Mouse (Mus musculus) limb, embryonic 12.5 days (tissue): ENCODE data around the gene Crhbp. TPM values are rescaled to one million over a fixed set of nuclear protein-coding genes. Genes with fewer than 3 reads are reported as not detected.

ENCODE experiments used
- ATAC-seq: fragments of 200-750 bp; cut with Nextera tagmentation; 2 replicates; pipeline ENCODE4 v1.8.0; 2017; ENCODE audit warnings: low read depth, moderate TSS enrichment; ENCODE audit not compliant: insufficient number of reproducible peaks, insufficient read depth, low FRiP score, low TSS enrichment
- H3K27ac ChIP-seq: fragments of 300-500 bp; sonication (generic); 2 replicates; pipeline ENCODE4 v1.5.1; 2016; ENCODE audit warnings: mild to moderate bottlenecking, moderate library complexity
- H3K27me3 ChIP-seq: fragments of 300-500 bp; sonication (generic); 2 replicates; pipeline ENCODE4 v1.6.1; 2016; ENCODE audit warnings: mild to moderate bottlenecking, moderate library complexity
- H3K36me3 ChIP-seq: fragments of 300-500 bp; sonication (generic); 2 replicates; pipeline ENCODE4 v1.6.1; 2016; ENCODE audit warnings: mild to moderate bottlenecking, moderate library complexity
- H3K4me1 ChIP-seq: fragments of 300-500 bp; sonication (generic); replicated peaks from 2 replicates; pipeline ENCODE4 v1.6.1; 2016
- H3K4me2 ChIP-seq: fragments of 300-500 bp; sonication (generic); 2 replicates; pipeline ENCODE4 v1.6.1; 2016; ENCODE audit warnings: mild to moderate bottlenecking, moderate library complexity
- H3K4me3 ChIP-seq: fragments of 300-500 bp; sonication (generic); replicated peaks from 2 replicates; pipeline ENCODE4 v1.5.1; 2016; ENCODE audit warnings: mild to moderate bottlenecking
- H3K9ac ChIP-seq: fragments of 300-500 bp; sonication (generic); replicated peaks from 2 replicates; pipeline ENCODE4 v1.6.1; 2016; ENCODE audit warnings: mild to moderate bottlenecking, moderate library complexity
- H3K9me3 ChIP-seq: fragments of 300-500 bp; sonication (generic); 2 replicates; pipeline ENCODE4 v1.6.1; 2016; ENCODE audit warnings: mild to moderate bottlenecking, moderate library complexity
- WGBS: fragments of 180-500 bp; shearing (Covaris S2); methylation state at CpG from one replicate; pipeline ENCODE4 v1.1.7; 2016; 5-methylcytosine and 5-hydroxymethylcytosine counted together
- polyA plus RNA-seq: library from polyadenylated mRNA; unstranded; fragments of >200 nt; fragmentation: Nextera tagmentation; extraction: Ambion mirVana; gene quantifications from 2 replicates; pipeline ENCODE4 v1.2.1, GENCODE M21; 2016

Gene Crhbp
- polyA plus RNA-seq, 1 experiment from 2014 or later = 1.1 TPM

DNA sequence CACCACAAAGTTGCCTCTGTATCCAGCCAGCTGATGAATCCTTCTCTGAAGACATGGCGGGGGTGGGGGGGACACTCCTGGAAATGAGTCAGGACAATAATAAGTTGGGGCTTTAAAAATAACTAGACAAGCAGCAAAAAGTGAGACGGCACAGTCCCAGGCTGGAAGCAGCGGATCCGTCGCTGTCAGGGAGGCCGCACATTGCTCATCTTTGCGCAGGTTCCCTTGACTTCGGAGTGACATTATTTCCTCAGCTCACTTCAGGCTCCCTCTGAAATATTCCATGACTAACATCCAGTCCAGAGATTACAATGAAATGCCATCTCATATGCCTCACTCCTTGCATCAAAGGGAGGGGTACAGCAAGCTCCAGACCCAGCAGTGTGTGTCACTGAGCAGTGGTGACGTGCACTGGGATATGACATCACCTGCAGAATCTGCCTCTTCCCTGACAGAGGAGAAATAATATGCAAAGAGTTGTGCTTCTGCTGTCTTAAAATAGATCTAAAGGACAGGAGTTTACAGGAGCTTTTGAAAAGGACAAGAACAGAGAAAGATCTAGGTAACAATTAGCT is 6.0 kb upstream of the Crhbp start:
- ATAC-seq = no peak
- WGBS = 94% methylated on average over 9 of the region's 9 CpGs

DNA sequence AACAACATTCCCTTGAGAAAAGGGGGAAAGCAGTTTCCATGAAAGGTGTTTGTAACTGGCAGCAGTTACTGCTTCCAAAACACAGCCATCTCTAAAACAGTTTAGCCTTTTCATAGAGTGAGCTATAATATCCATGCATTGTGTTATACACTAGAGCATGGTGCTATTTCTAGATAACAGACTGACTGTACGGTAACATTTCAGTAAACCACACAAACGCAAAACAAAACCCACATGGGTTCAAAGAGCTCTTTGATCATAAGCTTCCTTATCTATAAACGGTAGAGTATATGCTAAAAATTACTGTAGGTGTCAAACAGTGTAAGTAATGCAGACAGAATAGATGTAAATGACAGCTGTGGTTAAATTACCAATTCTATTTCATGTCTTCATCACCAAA is 5.0 kb upstream of the Crhbp start:
- Histone ChIP-seq H3K27me3 (peaks cover 16% of the 10 kb centered on the region), H3K4me2 (no peak overlapping the region), H3K9me3 (no peaks in the 10 kb centered on the region), H3K4me3 (no peak overlapping the region), H3K36me3 (no peaks in the 10 kb centered on the region), H3K27ac (no peak overlapping the region), H3K4me1 (no peaks in the 10 kb centered on the region), H3K9ac (no peak overlapping the region)
- 88% methylated on average over 3 of the region's 3 CpGs for whole genome bisulfite sequencing
- no peak for ATAC-seq

More for the DNA sequence above, 6.0 kb upstream of the Crhbp start:
- Histone ChIP-seq H3K27ac (no peak overlapping the region), H3K9me3 (no peaks in the 10 kb centered on the region), H3K4me2 (no peak overlapping the region), H3K9ac (no peak overlapping the region), H3K36me3 (no peaks in the 10 kb centered on the region), H3K4me3 (no peak overlapping the region), H3K4me1 (no peaks in the 10 kb centered on the region), H3K27me3 (peaks cover 6% of the 10 kb centered on the region)

GRCm38 (mm10) chr13:95444291-95444690 is 433 bp downstream of the Crhbp start:
- H3K9me3 ChIP-seq = no peaks in the 10 kb centered on the region
- peak overlapping the region; percentile 48 for H3K4me3 ChIP-seq
- no peaks in the 10 kb centered on the region for H3K36me3 ChIP-seq
- WGBS = 9% methylated on average over 7 of the region's 7 CpGs
- H3K27me3 ChIP-seq = peaks cover 40% of the 10 kb centered on the region
- H3K4me1 ChIP-seq = peaks cover 15% of the 10 kb centered on the region
- H3K27ac ChIP-seq = no peak overlapping the region
- H3K4me2 ChIP-seq = peak overlapping the region; percentile 94
- H3K9ac ChIP-seq = peak overlapping the region; percentile 35; the same call in 1 of the 2 replicates
- ATAC-seq = no peak

DNA sequence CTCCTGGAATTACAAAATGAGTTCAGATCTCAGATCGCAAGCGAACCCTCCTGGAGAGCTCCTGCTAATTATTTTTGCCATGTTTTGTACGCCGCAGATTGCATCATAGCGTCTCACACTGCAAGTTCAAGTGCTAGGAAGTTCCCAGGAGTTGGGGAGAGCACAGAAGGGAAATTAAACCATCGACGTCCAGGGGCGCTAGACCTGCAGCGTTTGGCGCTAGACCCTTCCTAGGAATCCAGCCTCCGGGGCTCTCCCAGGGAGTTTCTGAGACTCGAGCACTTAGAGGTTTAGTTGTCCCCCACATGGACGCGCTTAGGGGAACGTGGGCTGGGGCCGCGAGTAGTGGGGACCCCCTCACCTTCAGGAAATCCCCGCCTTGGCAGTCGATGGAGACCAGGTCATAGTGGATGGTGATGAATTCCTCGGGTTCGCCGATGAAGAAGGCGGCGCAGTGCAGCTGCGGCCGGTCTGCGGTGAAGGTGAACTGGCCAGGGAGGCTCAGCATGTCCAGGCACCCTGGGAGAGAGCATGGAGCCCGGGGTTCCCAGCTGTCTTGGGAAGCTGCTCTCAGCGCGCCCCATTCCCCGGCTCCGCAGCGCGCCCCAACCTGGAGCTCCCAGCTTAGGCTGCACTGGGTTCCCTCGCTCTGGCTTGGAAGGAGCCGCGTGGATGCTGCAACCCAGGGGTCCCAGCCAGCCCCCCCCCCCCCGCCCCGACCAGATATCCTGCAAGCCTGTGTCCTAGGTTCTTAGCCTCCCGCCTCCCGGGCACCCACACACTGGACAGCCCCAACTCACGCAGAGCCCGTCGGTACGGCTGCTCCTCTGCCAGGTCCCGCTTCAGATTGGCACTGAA is 1.1 kb downstream of the Crhbp start:
- 2% methylated on average over 45 of the region's 46 CpGs for WGBS
- Histone ChIP-seq H3K4me3 (peak overlapping the region; percentile 48), H3K27me3 (peaks cover 40% of the 10 kb centered on the region), H3K27ac (no peak overlapping the region), H3K36me3 (no peaks in the 10 kb centered on the region), H3K9me3 (no peaks in the 10 kb centered on the region), H3K9ac (peak overlapping the region; percentile 35), H3K4me2 (peak overlapping the region; percentile 94), H3K4me1 (peaks cover 15% of the 10 kb centered on the region)
- no peak for ATAC-seq

DNA sequence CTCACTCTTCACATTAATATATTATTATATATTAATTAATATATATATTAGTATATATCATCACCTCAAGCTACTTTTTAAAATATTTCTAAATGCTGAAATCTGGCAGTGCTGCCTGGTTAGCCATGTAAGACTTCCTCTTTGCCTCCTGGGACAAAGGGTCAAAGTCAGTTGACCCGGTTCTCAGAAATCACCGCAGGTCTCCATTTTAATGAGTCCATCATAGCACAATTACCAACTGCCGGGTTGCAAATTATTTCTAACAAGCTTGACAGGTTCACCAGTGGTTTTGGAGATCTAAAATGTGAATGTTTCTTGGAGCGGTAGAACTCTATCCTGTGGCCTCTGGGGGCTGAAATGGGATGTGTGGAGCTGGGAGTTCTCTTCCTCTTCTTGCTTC is 1.8 kb downstream of the Crhbp start:
- Histone ChIP-seq H3K9me3 (no peaks in the 10 kb centered on the region), H3K4me1 (peaks cover 15% of the 10 kb centered on the region), H3K4me2 (peak overlapping the region; percentile 94), H3K4me3 (peak overlapping the region; percentile 48), H3K27me3 (peaks cover 40% of the 10 kb centered on the region), H3K9ac (no peak overlapping the region), H3K36me3 (no peaks in the 10 kb centered on the region), H3K27ac (no peak overlapping the region)
- no peak for ATAC-seq
- 12% methylated on average over 4 of the region's 4 CpGs for WGBS

DNA sequence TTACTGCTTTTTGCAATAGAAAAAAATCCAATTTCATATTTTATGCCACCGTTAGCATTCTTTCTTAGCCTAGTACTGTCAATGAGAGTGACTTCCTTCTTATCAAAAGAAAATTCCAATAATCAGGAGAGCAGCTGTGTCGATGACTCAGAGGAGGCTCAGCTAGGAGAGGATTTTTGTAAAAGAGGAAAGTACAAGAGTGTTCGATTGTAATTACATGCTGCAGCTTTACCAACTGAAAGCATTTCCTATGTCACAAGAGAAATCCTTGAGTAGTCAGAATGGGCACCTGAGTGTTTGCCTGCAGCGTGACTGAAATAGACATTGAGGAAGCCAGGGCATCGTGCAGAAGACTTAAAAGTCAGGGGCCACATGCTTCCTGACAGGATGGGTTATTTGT is 5.2 kb downstream of the Crhbp start:
- H3K27ac ChIP-seq = no peak overlapping the region
- no peak overlapping the region for H3K4me3 ChIP-seq
- no peak overlapping the region for H3K4me2 ChIP-seq
- no peaks in the 10 kb centered on the region for H3K36me3 ChIP-seq
- H3K4me1 ChIP-seq = peaks cover 15% of the 10 kb centered on the region
- H3K9me3 ChIP-seq = no peaks in the 10 kb centered on the region
- ATAC-seq = no peak
- H3K9ac ChIP-seq = no peak overlapping the region
- peaks cover 23% of the 10 kb centered on the region for H3K27me3 ChIP-seq
- 78% methylated on average over 5 of the region's 5 CpGs for WGBS

- no peaks in the 10 kb centered on the region for H3K36me3 ChIP-seq
- no peaks in the 10 kb centered on the region for H3K9me3 ChIP-seq
- H3K4me3 ChIP-seq = no peak overlapping the region
- no peaks in the 10 kb centered on the region for H3K27me3 ChIP-seq
- no peak for ATAC-seq
- no peak overlapping the region for H3K9ac ChIP-seq
- WGBS = 80% methylated on average over 10 of the region's 10 CpGs
- H3K4me2 ChIP-seq = no peak overlapping the region
- no peaks in the 10 kb centered on the region for H3K4me1 ChIP-seq
- no peak overlapping the region for H3K27ac ChIP-seq
Measured at GRCm38 (mm10) chr13:95431760-95432159, 13.0 kb downstream of the Crhbp start.

- Histone ChIP-seq H3K27me3 (no peaks in the 10 kb centered on the region), H3K27ac (no peak overlapping the region), H3K36me3 (no peaks in the 10 kb centered on the region), H3K4me2 (no peak overlapping the region), H3K9me3 (no peaks in the 10 kb centered on the region), H3K4me1 (no peaks in the 10 kb centered on the region), H3K9ac (no peak overlapping the region), H3K4me3 (no peak overlapping the region)
- WGBS = 95% methylated on average over 3 of the region's 3 CpGs
- ATAC-seq = no peak
Measured at GRCm38 (mm10) chr13:95427499-95427898, 17.2 kb downstream of the Crhbp start.

DNA sequence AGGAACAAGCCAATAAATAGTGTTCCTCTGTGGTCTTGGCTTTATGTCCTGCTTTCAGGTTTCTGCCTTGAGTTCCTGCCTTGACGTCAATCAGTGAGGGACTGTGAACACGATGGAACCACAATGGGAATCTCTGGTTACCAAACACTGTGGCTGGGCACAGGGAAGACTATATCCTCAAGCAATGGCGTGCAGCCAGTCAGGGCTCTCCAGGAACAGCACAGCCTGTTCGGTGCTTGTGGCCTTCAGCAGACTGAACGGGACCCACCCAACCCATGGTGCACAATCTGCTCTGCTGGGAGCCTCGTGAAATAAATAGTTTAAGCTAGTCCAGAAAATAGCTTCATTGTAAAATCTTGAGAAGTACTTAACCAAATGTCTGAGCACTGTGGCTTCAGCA is 18.3 kb downstream of the Crhbp start:
- no peak for ATAC-seq
- no peaks in the 10 kb centered on the region for H3K9me3 ChIP-seq
- H3K9ac ChIP-seq = no peak overlapping the region
- WGBS = 79% methylated on average over 6 of the region's 6 CpGs
- no peak overlapping the region for H3K4me3 ChIP-seq
- no peaks in the 10 kb centered on the region for H3K27me3 ChIP-seq
- H3K36me3 ChIP-seq = no peaks in the 10 kb centered on the region
- no peak overlapping the region for H3K27ac ChIP-seq
- no peak overlapping the region for H3K4me2 ChIP-seq
- H3K4me1 ChIP-seq = no peaks in the 10 kb centered on the region

GRCm38 (mm10) chr13:95425484-95425883 is 19.2 kb downstream of the Crhbp start:
- H3K4me3 ChIP-seq = no peak overlapping the region
- H3K9ac ChIP-seq = no peak overlapping the region
- no peaks in the 10 kb centered on the region for H3K9me3 ChIP-seq
- no peak overlapping the region for H3K27ac ChIP-seq
- no peaks in the 10 kb centered on the region for H3K36me3 ChIP-seq
- no peaks in the 10 kb centered on the region for H3K4me1 ChIP-seq
- H3K27me3 ChIP-seq = no peaks in the 10 kb centered on the region
- H3K4me2 ChIP-seq = no peak overlapping the region
- WGBS = 58% methylated on average over 6 of the region's 6 CpGs
- ATAC-seq = no peak

GRCm38 (mm10) chr13:95424932-95425331 is 19.8 kb downstream of the Crhbp start:
- Histone ChIP-seq H3K4me1 (no peaks in the 10 kb centered on the region), H3K9me3 (no peaks in the 10 kb centered on the region), H3K4me2 (no peak overlapping the region), H3K36me3 (no peaks in the 10 kb centered on the region), H3K4me3 (no peak overlapping the region), H3K9ac (no peak overlapping the region), H3K27me3 (no peaks in the 10 kb centered on the region), H3K27ac (no peak overlapping the region)
- ATAC-seq = no peak
- WGBS = 82% methylated on average over 7 of the region's 7 CpGs
